Mouse (Mus musculus) brain, embryonic 14.5 days (tissue): ENCODE data around the gene Eif2b3.

Experiments used
- CTCF ChIP-seq: fragments of 200-500 bp; IDR thresholded peaks from 2 replicates; pipeline ENCODE4 v1.5.1; 2012; ENCODE audit warnings: inconsistent platforms, mild to moderate bottlenecking, moderate library complexity, borderline replicate concordance; ENCODE audit not compliant: insufficient read depth, insufficient read length; ENCODE audit errors: extremely low read depth
- POLR2A ChIP-seq: fragments of 200-500 bp; IDR thresholded peaks from 2 replicates; pipeline ENCODE4 v1.6.1; 2012; ENCODE audit warnings: mild to moderate bottlenecking, inconsistent platforms, borderline replicate concordance; ENCODE audit not compliant: poor library complexity, insufficient read depth, insufficient read length, severe bottlenecking; ENCODE audit errors: extremely low read depth

GRCm38 (mm10) chr4:117127991-117128686, 108.9 kb downstream of the Eif2b3 start:
- no peak for TF ChIP-seq CTCF
- TF ChIP-seq POLR2A, result no peak
